Mouse (Mus musculus) CD8-positive naive resting alpha-beta T cell, adult 57 days (primary cell): ENCODE measurements around the gene Vmn1r111. TPM values are rescaled to one million over a fixed set of nuclear protein-coding genes. Genes with fewer than 3 reads are reported as not detected.

Source experiments
- total RNA-seq: library from RNA; stranded (reverse); gene quantifications from one replicate; pipeline ENCODE4 v1.2.4, GENCODE M21; 2023

Vmn1r111 gene
- not detected for total RNA-seq

DNA sequence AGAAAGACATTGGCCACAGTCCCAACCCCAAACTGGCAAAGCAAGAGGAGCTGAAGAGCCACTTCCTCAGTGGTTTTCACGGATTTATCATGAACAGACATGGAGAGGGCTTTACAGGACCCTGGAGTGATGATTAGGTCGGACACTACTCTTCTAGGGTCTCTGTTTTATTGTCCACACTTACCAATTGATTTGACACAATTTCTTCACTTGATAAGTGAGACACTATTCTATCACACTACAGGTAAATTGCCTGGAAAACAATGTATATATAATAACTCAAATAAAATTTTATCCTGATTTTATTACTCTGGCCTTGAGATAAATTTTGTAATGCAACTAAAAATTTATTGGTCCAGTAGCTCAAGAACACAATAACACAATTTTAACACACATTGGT is at the start of gene Vmn1r111:
Gene Vmn1r111, minus strand, starts transcription at position 101 of the 400 bp plus-strand sequence.

GRCm38 (mm10) chr7:20730524-20730923 is 27.5 kb upstream of the Vmn1r111 start, which contains the start of gene Gm10668:
Gm10668 (minus strand) TSS chr7:20730624.

GRCm38 (mm10) chr7:20668618-20669017 is 34.4 kb downstream of the Vmn1r111 start, which contains the start of gene Vmn1r107:
Vmn1r107 (plus strand) TSS chr7:20668918.

Other genes with a start within 250 kb of the Vmn1r111 start
- gene Gm10670, start 228.3 kb downstream of the Vmn1r111 start, total RNA-seq = not detected
- gene Vmn1r103, start 192.7 kb downstream of the Vmn1r111 start, total RNA-seq = not detected
- gene Vmn1r104, start 169.4 kb downstream of the Vmn1r111 start, total RNA-seq = not detected
- gene Gm5726, start 157.5 kb downstream of the Vmn1r111 start, total RNA-seq = not detected
- gene Gm4141, start 127.0 kb downstream of the Vmn1r111 start, total RNA-seq = not detected
- gene Gm4513, start 104.2 kb downstream of the Vmn1r111 start, total RNA-seq = not detected
- gene Vmn1r107, start 34.3 kb downstream of the Vmn1r111 start, total RNA-seq = not detected
- not detected for gene Gm10668, start 27.4 kb upstream of the Vmn1r111 start, total RNA-seq
- gene Vmn1r112, start 68.0 kb upstream of the Vmn1r111 start, total RNA-seq = not detected
- not detected for gene Vmn1r113, start 84.1 kb upstream of the Vmn1r111 start, total RNA-seq
- not detected for gene Vmn1r114, start 109.0 kb upstream of the Vmn1r111 start, total RNA-seq
- not detected for gene Vmn1r115, start 141.8 kb upstream of the Vmn1r111 start, total RNA-seq
- not detected for gene Vmn1r116, start 169.0 kb upstream of the Vmn1r111 start, total RNA-seq
- not detected for gene Vmn1r117, start 180.9 kb upstream of the Vmn1r111 start, total RNA-seq
- not detected for gene Vmn1r118, start 209.1 kb upstream of the Vmn1r111 start, total RNA-seq